Mouse (Mus musculus): ENCODE data around the gene Ankrd60.

Gene Ankrd60

GRCm38 (mm10) chr2:173550681-173551080, 27.5 kb downstream of the Ankrd60 start:
- no peak for TF ChIP-seq GATA4 (IDR thresholded peaks at IDR 0.05; ENCODE audit: insufficient replicate concordance, low read length)

- TF ChIP-seq GATA4 (IDR thresholded peaks at IDR 0.05; ENCODE audit: insufficient replicate concordance, low read length): no peak
These were observed 28.9 kb downstream of the Ankrd60 start for GRCm38 (mm10) chr2:173549236-173549635.

GRCm38 (mm10) chr2:173545992-173546703, 32.0 kb downstream of the Ankrd60 start:
- TF ChIP-seq GATA4 (IDR thresholded peaks at IDR 0.05; ENCODE audit: insufficient replicate concordance, low read length): no peak

- no peak for TF ChIP-seq GATA4 (IDR thresholded peaks at IDR 0.05; ENCODE audit: insufficient replicate concordance, low read length)
These were observed 35.4 kb downstream of the Ankrd60 start for GRCm38 (mm10) chr2:173542716-173543115.

GRCm38 (mm10) chr2:173541748-173542147, 36.4 kb downstream of the Ankrd60 start:
- no peak for TF ChIP-seq GATA4 (IDR thresholded peaks at IDR 0.05; ENCODE audit: insufficient replicate concordance, low read length)

GRCm38 (mm10) chr2:173539781-173540180, 38.4 kb downstream of the Ankrd60 start:
- no peak for TF ChIP-seq GATA4 (IDR thresholded peaks at IDR 0.05; ENCODE audit: insufficient replicate concordance, low read length)

GRCm38 (mm10) chr2:173535886-173536285, 42.3 kb downstream of the Ankrd60 start:
- no peak for TF ChIP-seq GATA4 (IDR thresholded peaks at IDR 0.05; ENCODE audit: insufficient replicate concordance, low read length)

GRCm38 (mm10) chr2:173535390-173535789, 42.8 kb downstream of the Ankrd60 start:
- no peak for TF ChIP-seq GATA4 (IDR thresholded peaks at IDR 0.05; ENCODE audit: insufficient replicate concordance, low read length)

GRCm38 (mm10) chr2:173534581-173534980, 43.6 kb downstream of the Ankrd60 start:
- TF ChIP-seq GATA4 (IDR thresholded peaks at IDR 0.05; ENCODE audit: insufficient replicate concordance, low read length): no peak

GRCm38 (mm10) chr2:173532711-173533462, 45.3 kb downstream of the Ankrd60 start:
- no peak for TF ChIP-seq GATA4 (IDR thresholded peaks at IDR 0.05; ENCODE audit: insufficient replicate concordance, low read length)

- no peak for TF ChIP-seq GATA4 (IDR thresholded peaks at IDR 0.05; ENCODE audit: insufficient replicate concordance, low read length)
These were observed 49.7 kb downstream of the Ankrd60 start for GRCm38 (mm10) chr2:173528493-173528892.

GRCm38 (mm10) chr2:173522376-173522775, 55.8 kb downstream of the Ankrd60 start, which contains the start of gene 1700021F07Rik:
TSS of gene 1700021F07Rik (plus strand) at chr2:173522586.
- TF ChIP-seq GATA4 (IDR thresholded peaks at IDR 0.05; ENCODE audit: insufficient replicate concordance, low read length): no peak

Measured in liver, adult (tissue).